In genomic region chr1:64568206-64568605, GRCm38 (mm10) we compare ENCODE assay signal across 20 mouse cellular contexts.
"Had no signal": no experiment of that assay in that cellular context is flagged by ENCODE, and none has a peak within 500 bp of the region (broad histone marks: within the 10 kb centered on the region; RNA-seq: fewer than 3 reads in every experiment).

No protein-coding gene starts in this region.

- H3K9me3 ChIP-seq: liver, embryonic 15.5 days; lung, embryonic 15.5 days; megakaryocyte, embryonic 14.5 days; midbrain, embryonic 10.5 days; neural tube, embryonic 12.5 days; neural tube, embryonic 15.5 days had no signal

- H3K4me1 ChIP-seq: liver, embryonic 15.5 days; lung, embryonic 15.5 days; megakaryocyte, embryonic 14.5 days; midbrain, embryonic 10.5 days; neural tube, embryonic 12.5 days; neural tube, embryonic 15.5 days had no signal

- H3K4me3 ChIP-seq: layer of hippocampus, adult 2 months; liver, embryonic 15.5 days; lung, embryonic 15.5 days; megakaryocyte, embryonic 14.5 days; midbrain, embryonic 10.5 days; neural tube, embryonic 12.5 days; neural tube, embryonic 15.5 days had no signal

- H3K4me2 ChIP-seq: liver, embryonic 11.5 days; liver, embryonic 15.5 days; lung, embryonic 15.5 days; neural tube, embryonic 12.5 days; neural tube, embryonic 15.5 days had no signal

- DNase-seq: kidney, adult 2 months; kidney, postnatal 25 days; layer of hippocampus, adult 9-11 months; lung, adult 18-20 months; lung, postnatal 10 days; lung, postnatal 36 days; midbrain, embryonic 14.5 days; right cerebral cortex, postnatal 25 days; spleen, adult 18-20 months; thymus, postnatal 25 days had no signal

- ATAC-seq: intestine, postnatal 0 days had no signal

- H3K27ac ChIP-seq: kidney, postnatal 0 days; layer of hippocampus, adult 2 months; liver, embryonic 15.5 days; lung, embryonic 15.5 days; midbrain, embryonic 10.5 days; neural tube, embryonic 12.5 days; neural tube, embryonic 15.5 days had no signal

- H3K27me3 ChIP-seq: liver, embryonic 15.5 days; lung, embryonic 15.5 days; megakaryocyte, embryonic 14.5 days; neural tube, embryonic 12.5 days; neural tube, embryonic 15.5 days had no signal

- H3K9ac ChIP-seq: liver, embryonic 15.5 days; lung, embryonic 15.5 days; neural tube, embryonic 12.5 days; neural tube, embryonic 15.5 days had no signal
